Mouse (Mus musculus): ENCODE results near the gene Zfp866. TPM values are rescaled to one million over a fixed set of nuclear protein-coding genes. Genes with fewer than 3 reads are reported as not detected.

The Zfp866 gene
- polyA plus RNA-seq, 1 experiment = 24.4 TPM

DNA sequence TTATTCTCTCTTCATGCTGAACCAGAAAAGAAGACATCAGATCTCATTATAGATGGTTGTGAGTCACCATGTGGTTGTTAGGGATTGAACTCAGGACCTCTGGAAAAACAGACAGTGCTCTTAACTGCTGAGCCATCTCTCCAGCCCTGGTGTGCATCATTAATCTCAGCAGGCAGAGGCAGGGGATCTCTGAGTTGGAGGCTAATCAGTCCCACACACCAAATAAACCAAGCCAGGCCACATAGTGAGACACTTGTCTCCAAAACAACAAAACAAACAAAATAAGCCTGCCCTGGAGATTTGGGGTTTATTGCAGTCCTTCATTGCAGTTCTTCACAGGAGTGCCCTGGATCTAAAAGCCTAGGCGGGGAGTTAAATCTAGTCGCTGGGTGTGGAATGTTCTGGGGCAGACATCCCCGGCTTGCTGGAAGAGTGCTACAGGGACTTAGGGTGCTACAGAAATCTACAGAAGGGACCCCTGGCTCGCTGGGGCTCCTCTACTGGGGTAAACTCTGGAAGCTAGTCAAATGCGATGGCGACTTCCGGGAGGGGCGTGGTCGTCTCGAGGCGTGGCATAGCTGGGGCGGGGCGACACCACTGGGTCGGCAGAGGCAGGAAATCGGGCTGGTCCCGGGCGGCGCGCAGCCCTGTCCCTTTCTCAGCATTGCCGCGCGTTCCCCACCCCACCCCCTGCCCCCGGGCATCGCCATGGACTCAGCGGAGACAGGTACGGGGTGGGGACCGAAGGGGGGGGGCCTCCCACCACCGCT, 17.3 kb upstream of the Zfp866 start, which contains the start of gene Gmip:
Gene Gmip, plus strand, starts transcription at position 586 of the 770 bp plus-strand sequence.
- WGBS = 6% methylated on average over 28 of the region's 28 CpGs
- Histone ChIP-seq H3K27me3 (ENCODE audit: control insufficient read depth, insufficient read depth, low read length) (no peaks in the 10 kb centered on the region), H3K4me3 (ENCODE audit: control insufficient read depth, insufficient read depth, low read length) (peak within 1 kb of the TSS; percentile 86), H3K4me1 (replicated peaks; ENCODE audit: control insufficient read depth, insufficient read depth, low read length) (peaks cover 11% of the 10 kb centered on the region), H3K36me3 (ENCODE audit: control insufficient read depth, insufficient read depth, low read length) (peaks cover 54% of the 10 kb centered on the region), H3K27ac (ENCODE audit: control insufficient read depth, insufficient read depth, low read length) (peak within 1 kb of the TSS; percentile 78)
- TF ChIP-seq POLR2A (IDR thresholded peaks at IDR 0.05; ENCODE audit: control insufficient read depth, extremely low read depth, insufficient read depth, low read length, poor library complexity) (peak; percentile 68), CTCF (IDR thresholded peaks at IDR 0.05; ENCODE audit: borderline replicate concordance, control insufficient read depth, extremely low read depth, insufficient read depth, low read length, poor library complexity) (no peak)
- peak; percentile 96 for DNase-seq

DNA sequence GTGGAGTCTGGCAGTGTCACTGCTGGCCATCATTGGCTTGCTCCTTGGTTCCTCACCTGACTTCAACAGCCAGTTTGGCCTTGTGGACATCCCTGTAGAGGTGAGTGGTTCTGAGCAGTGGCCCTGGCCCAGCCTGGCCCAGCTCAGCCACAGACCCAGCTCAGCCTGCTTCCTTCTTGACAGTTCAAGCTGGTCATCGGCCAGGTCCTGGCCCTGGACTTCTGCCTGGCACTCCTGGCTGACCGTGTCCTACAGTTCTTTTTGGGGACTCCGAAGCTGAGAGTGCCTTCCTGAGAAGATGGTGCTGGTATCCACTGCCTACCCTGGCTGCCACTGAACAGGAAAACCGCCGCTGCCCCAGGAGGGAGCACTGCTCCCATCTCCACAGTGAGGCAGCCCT, 16.3 kb upstream of the Zfp866 start:
- Histone ChIP-seq H3K4me1 (replicated peaks; ENCODE audit: control insufficient read depth, insufficient read depth, low read length) (peaks cover 11% of the 10 kb centered on the region), H3K4me3 (ENCODE audit: control insufficient read depth, insufficient read depth, low read length) (no peak overlapping the region), H3K36me3 (ENCODE audit: control insufficient read depth, insufficient read depth, low read length) (peaks cover 60% of the 10 kb centered on the region), H3K27ac (ENCODE audit: control insufficient read depth, insufficient read depth, low read length) (no peak overlapping the region), H3K27me3 (ENCODE audit: control insufficient read depth, insufficient read depth, low read length) (no peaks in the 10 kb centered on the region)
- WGBS = 94% methylated on average over 5 of the region's 5 CpGs
- no peak for DNase-seq
- TF ChIP-seq CTCF (IDR thresholded peaks at IDR 0.05; ENCODE audit: borderline replicate concordance, control insufficient read depth, extremely low read depth, insufficient read depth, low read length, poor library complexity) = no peak
- no peak for TF ChIP-seq POLR2A (IDR thresholded peaks at IDR 0.05; ENCODE audit: control insufficient read depth, extremely low read depth, insufficient read depth, low read length, poor library complexity)

GRCm38 (mm10) chr8:69805491-69805890, 14.5 kb upstream of the Zfp866 start:
- Histone ChIP-seq H3K27ac (ENCODE audit: control insufficient read depth, insufficient read depth, low read length) (no peak overlapping the region), H3K36me3 (ENCODE audit: control insufficient read depth, insufficient read depth, low read length) (peaks cover 64% of the 10 kb centered on the region), H3K4me1 (replicated peaks; ENCODE audit: control insufficient read depth, insufficient read depth, low read length) (peaks cover 11% of the 10 kb centered on the region), H3K4me3 (ENCODE audit: control insufficient read depth, insufficient read depth, low read length) (no peak overlapping the region), H3K27me3 (ENCODE audit: control insufficient read depth, insufficient read depth, low read length) (no peaks in the 10 kb centered on the region)
- WGBS = 98% methylated on average over 9 of the region's 9 CpGs
- no peak for DNase-seq
- TF ChIP-seq POLR2A (IDR thresholded peaks at IDR 0.05; ENCODE audit: control insufficient read depth, extremely low read depth, insufficient read depth, low read length, poor library complexity) (no peak), CTCF (IDR thresholded peaks at IDR 0.05; ENCODE audit: borderline replicate concordance, control insufficient read depth, extremely low read depth, insufficient read depth, low read length, poor library complexity) (no peak)

- TF ChIP-seq CTCF (IDR thresholded peaks at IDR 0.05; ENCODE audit: borderline replicate concordance, control insufficient read depth, extremely low read depth, insufficient read depth, low read length, poor library complexity) = no peak
- DNase-seq = no peak
- Histone ChIP-seq H3K4me3 (ENCODE audit: control insufficient read depth, insufficient read depth, low read length) (no peak overlapping the region), H3K27me3 (ENCODE audit: control insufficient read depth, insufficient read depth, low read length) (no peaks in the 10 kb centered on the region), H3K36me3 (ENCODE audit: control insufficient read depth, insufficient read depth, low read length) (peaks cover 68% of the 10 kb centered on the region), H3K27ac (ENCODE audit: control insufficient read depth, insufficient read depth, low read length) (no peak overlapping the region), H3K4me1 (replicated peaks; ENCODE audit: control insufficient read depth, insufficient read depth, low read length) (peaks cover 11% of the 10 kb centered on the region)
- WGBS = over 99% methylated on average over 10 of the region's 10 CpGs
Measured at GRCm38 (mm10) chr8:69805086-69805485, 14.1 kb upstream of the Zfp866 start.

DNA sequence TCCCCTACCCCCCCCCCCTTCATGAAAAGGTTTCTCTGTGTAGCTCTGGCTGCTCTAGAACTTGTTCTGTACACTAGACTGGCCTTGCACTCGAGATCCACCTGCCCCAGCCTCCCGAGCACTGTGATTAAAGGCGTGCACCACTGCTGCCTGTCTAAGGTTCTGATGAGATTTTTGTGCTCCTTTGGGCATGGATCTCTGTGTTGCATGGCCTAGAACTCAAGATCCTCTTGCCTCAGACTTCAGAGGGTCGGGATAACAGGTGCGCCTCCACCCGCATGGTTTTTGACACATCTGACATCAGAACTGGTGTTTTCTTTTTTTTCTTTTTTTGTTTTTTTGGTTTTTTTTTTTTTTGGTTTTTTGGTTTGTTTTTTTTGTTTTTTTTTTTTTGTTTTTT, 13.6 kb upstream of the Zfp866 start:
- no peak for TF ChIP-seq CTCF (IDR thresholded peaks at IDR 0.05; ENCODE audit: borderline replicate concordance, control insufficient read depth, extremely low read depth, insufficient read depth, low read length, poor library complexity)
- TF ChIP-seq POLR2A (IDR thresholded peaks at IDR 0.05; ENCODE audit: control insufficient read depth, extremely low read depth, insufficient read depth, low read length, poor library complexity) = no peak
- peaks cover 74% of the 10 kb centered on the region for H3K36me3 ChIP-seq (ENCODE audit: control insufficient read depth, insufficient read depth, low read length)
- peaks cover 8% of the 10 kb centered on the region for H3K4me1 ChIP-seq (replicated peaks; ENCODE audit: control insufficient read depth, insufficient read depth, low read length)
- 85% methylated on average over 6 of the region's 6 CpGs for WGBS
- no peak overlapping the region for H3K4me3 ChIP-seq (ENCODE audit: control insufficient read depth, insufficient read depth, low read length)
- no peak overlapping the region for H3K27ac ChIP-seq (ENCODE audit: control insufficient read depth, insufficient read depth, low read length)
- no peak for DNase-seq
- no peaks in the 10 kb centered on the region for H3K27me3 ChIP-seq (ENCODE audit: control insufficient read depth, insufficient read depth, low read length)

GRCm38 (mm10) chr8:69803366-69803765, 12.4 kb upstream of the Zfp866 start:
- TF ChIP-seq CTCF (IDR thresholded peaks at IDR 0.05; ENCODE audit: borderline replicate concordance, control insufficient read depth, extremely low read depth, insufficient read depth, low read length, poor library complexity) (no peak), POLR2A (IDR thresholded peaks at IDR 0.05; ENCODE audit: control insufficient read depth, extremely low read depth, insufficient read depth, low read length, poor library complexity) (no peak)
- H3K36me3 ChIP-seq (ENCODE audit: control insufficient read depth, insufficient read depth, low read length) = peaks cover 85% of the 10 kb centered on the region
- WGBS = 95% methylated on average over 7 of the region's 7 CpGs

More at GRCm38 (mm10) chr8:69803366-69803765, 12.4 kb upstream of the Zfp866 start:
- peaks cover 3% of the 10 kb centered on the region for H3K4me1 ChIP-seq (replicated peaks; ENCODE audit: control insufficient read depth, insufficient read depth, low read length)
- H3K4me3 ChIP-seq (ENCODE audit: control insufficient read depth, insufficient read depth, low read length) = no peak overlapping the region
- DNase-seq = no peak
- no peaks in the 10 kb centered on the region for H3K27me3 ChIP-seq (ENCODE audit: control insufficient read depth, insufficient read depth, low read length)
- H3K27ac ChIP-seq (ENCODE audit: control insufficient read depth, insufficient read depth, low read length) = no peak overlapping the region

Measured in thymus, adult 2 months (tissue).